Mouse (Mus musculus) myocyte (in vitro differentiated cells): ENCODE measurements around the gene Srp72.

Source experiments
- CEBPB ChIP-seq: IDR thresholded peaks from 2 replicates; pipeline ENCODE4 v1.6.1; 2011; ENCODE audit warnings: mild to moderate bottlenecking, moderate library complexity; ENCODE audit not compliant: poor library complexity, insufficient read depth, severe bottlenecking
- E2F4 ChIP-seq: IDR thresholded peaks from one replicate; pipeline ENCODE4 v1.6.1; 2011; ENCODE audit warnings: mild to moderate bottlenecking, control low read depth, moderate library complexity; ENCODE audit not compliant: insufficient read depth
- MAX ChIP-seq: IDR thresholded peaks from one replicate; pipeline ENCODE4 v1.6.1; 2011; ENCODE audit warnings: low read depth, mild to moderate bottlenecking, control low read depth
- MYOD1 ChIP-seq, 3 experiments: IDR thresholded peaks; one replicate each; pipeline ENCODE4 v1.6.1; 2011; ENCODE audit warnings: control low read depth in 2 of 3, low read depth in 2 of 3, mild to moderate bottlenecking in 2 of 3, moderate library complexity in 1 of 3; ENCODE audit not compliant: insufficient read length in 2 of 3, control insufficient read depth in 1 of 3
- MYOG ChIP-seq, 3 experiments: IDR thresholded peaks; one replicate each; pipeline ENCODE4 v1.6.1; 2011; ENCODE audit warnings: control low read depth in 2 of 3, low read depth in 2 of 3, mild to moderate bottlenecking in 2 of 3; ENCODE audit not compliant: insufficient read length in 2 of 3, control insufficient read depth in 1 of 3, insufficient read depth in 1 of 3
- POLR2A ChIP-seq: IDR thresholded peaks from one replicate; pipeline ENCODE4 v1.6.1; 2011; ENCODE audit warnings: low read depth, mild to moderate bottlenecking, control low read depth, moderate library complexity; ENCODE audit not compliant: insufficient read length
- POLR2AphosphoS2 ChIP-seq: IDR thresholded peaks from one replicate; pipeline ENCODE4 v1.6.1; 2011; ENCODE audit warnings: low read depth, control low read depth; ENCODE audit not compliant: insufficient read length
- REST ChIP-seq: IDR thresholded peaks from one replicate; pipeline ENCODE4 v1.6.1; 2011; ENCODE audit warnings: mild to moderate bottlenecking, control low read depth, moderate library complexity; ENCODE audit not compliant: insufficient read depth, insufficient read length
- SRF ChIP-seq: IDR thresholded peaks from one replicate; pipeline ENCODE4 v1.6.1; 2011; ENCODE audit warnings: low read depth; ENCODE audit not compliant: control insufficient read depth, insufficient read length
- TCF12 ChIP-seq: IDR thresholded peaks from one replicate; pipeline ENCODE4 v1.6.1; 2011; ENCODE audit warnings: mild to moderate bottlenecking, control low read depth; ENCODE audit not compliant: poor library complexity, insufficient read depth, severe bottlenecking
- TCF3 ChIP-seq: IDR thresholded peaks from one replicate; pipeline ENCODE4 v1.6.1; 2011; ENCODE audit warnings: low read depth, control low read depth; ENCODE audit not compliant: insufficient read length
- USF1 ChIP-seq: IDR thresholded peaks from one replicate; pipeline ENCODE4 v1.6.1; 2011; ENCODE audit warnings: low read depth, mild to moderate bottlenecking, control low read depth, moderate library complexity

DNA sequence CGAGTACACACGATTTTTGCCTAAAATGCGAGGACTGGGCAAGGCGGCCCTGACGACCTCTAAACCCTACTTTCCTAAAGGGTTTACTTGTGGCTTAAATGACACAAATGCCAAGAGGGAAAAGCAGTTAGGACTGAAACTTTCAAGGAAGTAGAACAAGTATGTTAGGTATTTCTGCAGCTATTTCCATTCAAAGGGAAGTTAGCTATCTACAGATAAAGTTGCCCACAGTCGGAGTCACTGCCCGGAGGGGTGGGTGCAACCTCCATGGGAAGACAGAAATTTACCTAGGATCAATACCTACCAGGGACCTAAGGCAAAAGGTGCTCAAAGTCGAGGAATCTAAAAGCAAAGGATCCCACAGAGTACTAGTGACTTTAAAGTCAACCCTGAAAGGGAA lies 34.8 kb upstream of the Srp72 start:
- no peak for TF ChIP-seq POLR2AphosphoS2
- TF ChIP-seq TCF12 = no peak
- no peak for TF ChIP-seq POLR2A
- TF ChIP-seq REST = no peak
- TF ChIP-seq MYOD1 (IDR thresholded peaks at IDR 0.05; ENCODE audit: control insufficient read depth in 1 of 3, insufficient read length in 2 of 3, low read depth in 2 of 3) = no peak
- no peak for TF ChIP-seq E2F4
- TF ChIP-seq CEBPB = no peak
- no peak for TF ChIP-seq SRF
- TF ChIP-seq MYOG (IDR thresholded peaks at IDR 0.05; ENCODE audit: control insufficient read depth in 1 of 3, insufficient read depth in 1 of 3, insufficient read length in 2 of 3, low read depth in 2 of 3) = no peak
- TF ChIP-seq USF1 = no peak
- TF ChIP-seq MAX = no peak
- no peak for TF ChIP-seq TCF3
